Mouse (Mus musculus): ENCODE results near the gene Fut11. TPM values are rescaled to one million over a fixed set of nuclear protein-coding genes. Genes with fewer than 3 reads are reported as not detected.

Gene Fut11
- total RNA-seq, 1 experiment from 2014 or later, result 5.7 TPM

DNA sequence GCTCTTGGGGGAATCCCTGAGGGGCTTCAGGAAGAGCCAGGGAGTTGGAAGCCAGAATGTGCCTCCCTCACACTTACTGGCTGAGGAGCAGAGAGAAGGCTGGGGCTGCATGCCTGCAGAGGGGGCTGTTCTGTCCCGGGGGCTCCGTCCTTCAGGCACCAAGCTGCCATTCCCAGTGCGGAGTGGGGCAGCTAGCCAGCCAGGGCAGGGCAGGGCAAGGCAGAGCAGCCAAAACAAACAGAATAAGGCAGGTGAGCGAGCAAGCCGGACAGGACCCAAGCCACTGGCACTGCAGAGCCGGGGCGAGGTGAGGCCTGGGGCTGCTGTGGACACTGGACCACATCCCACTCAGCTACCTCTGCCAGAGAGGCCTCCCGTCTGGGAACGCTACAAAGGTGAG, 46.5 kb downstream of the Fut11 start:
- ATAC-seq (ENCODE audit: extremely low read depth, insufficient number of reproducible peaks, low FRiP score, poor library complexity, severe bottlenecking), result no peak

DNA sequence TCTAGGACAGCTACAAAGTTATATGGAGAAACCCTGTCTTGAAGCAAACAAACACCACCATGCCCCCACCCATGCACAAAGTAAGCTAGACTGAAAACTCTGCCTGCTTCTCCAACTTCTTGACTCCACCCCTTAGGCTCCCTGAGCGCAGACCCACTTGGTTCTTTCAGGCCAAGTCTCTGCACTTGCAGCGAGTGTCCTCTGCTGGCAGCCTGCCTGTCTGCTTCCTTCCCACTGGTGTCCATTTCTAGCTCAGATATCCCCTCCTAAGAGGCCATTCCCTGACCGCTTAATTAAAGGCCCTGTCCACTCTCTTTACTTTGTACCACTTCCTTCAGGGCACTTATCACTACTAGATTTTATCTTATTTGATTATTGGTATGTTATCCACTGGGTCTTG, 48.8 kb downstream of the Fut11 start:
- no peak for ATAC-seq (ENCODE audit: extremely low read depth, insufficient number of reproducible peaks, low FRiP score, poor library complexity, severe bottlenecking)

DNA sequence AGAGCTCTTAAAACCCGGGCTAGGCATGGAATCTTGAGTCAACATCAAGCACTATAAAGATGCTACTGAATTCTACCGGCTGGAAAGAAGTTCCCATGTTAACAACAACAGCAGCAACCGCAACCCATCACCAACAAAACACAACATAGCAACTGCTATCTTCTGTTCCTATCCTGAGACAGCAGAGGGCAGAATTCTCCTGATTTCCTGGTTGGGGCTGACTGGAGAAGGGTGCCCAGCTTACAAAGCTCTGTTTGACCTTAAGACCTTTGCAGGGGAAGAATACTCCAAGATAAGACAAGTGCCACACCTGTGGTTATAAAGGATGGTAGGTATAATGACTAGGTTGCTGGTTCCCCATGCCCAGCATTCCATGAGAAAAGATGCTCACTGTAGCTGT, 52.2 kb downstream of the Fut11 start:
- ATAC-seq (ENCODE audit: extremely low read depth, insufficient number of reproducible peaks, low FRiP score, poor library complexity, severe bottlenecking), result no peak

DNA sequence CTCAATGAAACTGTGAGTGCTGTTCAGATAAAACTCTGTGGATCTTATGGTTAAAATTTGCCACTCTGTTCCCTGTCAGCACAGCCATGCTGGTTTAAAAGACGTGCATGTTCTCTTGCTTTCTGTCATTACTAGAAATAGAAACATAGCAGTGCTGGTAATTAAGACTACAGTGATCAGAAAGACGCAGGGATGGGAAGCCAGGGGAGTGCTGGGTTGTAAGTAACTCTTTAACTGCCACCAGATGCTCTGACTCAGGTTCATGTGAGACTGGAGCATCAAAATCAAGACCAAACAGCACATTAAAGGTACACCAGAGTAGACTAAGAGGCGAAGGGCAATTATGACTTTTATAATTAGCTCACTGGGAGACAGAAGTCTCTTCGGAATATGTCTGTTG, 53.6 kb downstream of the Fut11 start:
- ATAC-seq (ENCODE audit: extremely low read depth, insufficient number of reproducible peaks, low FRiP score, poor library complexity, severe bottlenecking), result no peak

DNA sequence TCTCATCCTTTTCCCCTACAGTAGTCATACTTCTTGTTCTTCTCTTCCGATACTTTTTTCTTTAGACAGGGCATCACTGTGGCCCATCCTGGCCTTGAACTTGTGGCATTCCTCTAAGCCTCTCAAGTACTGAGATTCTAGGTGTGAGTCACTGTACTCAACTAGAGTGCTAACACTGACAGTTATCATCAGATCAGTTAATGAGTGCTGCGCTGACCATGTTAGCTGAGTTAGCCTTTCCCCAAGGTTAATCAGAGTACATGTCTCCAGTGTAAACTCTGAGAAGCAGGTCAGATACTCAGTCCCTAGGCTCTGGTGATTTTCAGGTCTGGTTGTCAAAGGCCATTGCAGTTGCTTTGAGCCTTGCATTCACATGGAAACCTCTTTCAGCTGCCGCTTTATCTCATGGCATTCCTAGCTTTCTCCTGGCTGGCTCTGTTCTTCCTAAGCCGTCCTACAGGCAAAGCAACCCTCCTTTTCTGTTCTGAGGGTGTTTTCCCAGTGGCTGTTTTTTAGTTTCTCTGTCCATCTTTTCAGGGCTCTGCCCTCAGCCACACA, 54.8 kb downstream of the Fut11 start:
- no peak for ATAC-seq (ENCODE audit: extremely low read depth, insufficient number of reproducible peaks, low FRiP score, poor library complexity, severe bottlenecking)

DNA sequence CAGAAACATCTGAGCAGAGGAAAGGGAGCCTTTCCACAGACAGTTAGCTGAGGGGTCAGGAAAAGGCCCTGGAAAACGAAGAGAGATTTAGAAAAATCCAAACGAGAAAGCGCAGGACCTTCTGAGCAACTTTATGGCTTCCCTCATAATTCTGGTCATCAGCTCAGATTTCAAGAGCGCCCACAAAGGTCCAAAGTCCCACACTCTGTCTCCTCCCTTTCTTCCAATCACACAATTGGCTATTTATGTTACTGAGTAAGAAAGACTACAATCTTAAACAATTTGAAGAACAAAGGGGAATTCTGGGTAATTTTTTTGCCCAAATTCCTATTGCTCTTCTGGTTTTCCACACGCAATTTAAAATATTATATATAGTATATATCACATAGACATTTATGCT, 55.7 kb downstream of the Fut11 start:
- ATAC-seq (ENCODE audit: extremely low read depth, insufficient number of reproducible peaks, low FRiP score, poor library complexity, severe bottlenecking), result no peak

Other genes starting within 250 kb of the Fut11 start
- not detected in 2 replicates for gene Cfap70, start 242.7 kb upstream of the Fut11 start, total RNA-seq (2017)
- 83.6 and 84.7 TPM in 2 replicates for gene Anxa7, start 214.8 kb upstream of the Fut11 start, total RNA-seq (2017)
- gene Mss51, start 198.1 kb upstream of the Fut11 start, total RNA-seq (2017), result 2.9 and 3.7 TPM in 2 replicates
- 88.2 and 88.3 TPM in 2 replicates for gene Ppp3cb, start 148.4 kb upstream of the Fut11 start, total RNA-seq (2017)
- 3.2 and 4.5 TPM in 2 replicates for gene Usp54, start 53.9 kb upstream of the Fut11 start, total RNA-seq (2017)
- gene Myoz1, start 38.4 kb upstream of the Fut11 start, total RNA-seq (2017), result not detected in 2 replicates
- 0.12 TPM in 1 of 2 replicates, not detected in the other for gene Synpo2l, start 26.6 kb upstream of the Fut11 start, total RNA-seq (2017)
- 188 and 209 TPM in 2 replicates for gene Sec24c, start 20.7 kb upstream of the Fut11 start, total RNA-seq (2017)
- gene Chchd1, start 8.0 kb downstream of the Fut11 start, total RNA-seq (2017), result 43.1 and 47.8 TPM in 2 replicates
- 97.9 and 103 TPM in 2 replicates for gene Zswim8, start 12.6 kb downstream of the Fut11 start, total RNA-seq (2017)
- 18.2 and 21.4 TPM in 2 replicates for gene Ndst2, start 39.6 kb downstream of the Fut11 start, total RNA-seq (2017)
- gene Camk2g, start 99.1 kb downstream of the Fut11 start, total RNA-seq (2017), result 53.7 and 64.2 TPM in 2 replicates
- gene Plau, start 141.7 kb downstream of the Fut11 start, total RNA-seq (2017), result 0.12 and 0.81 TPM in 2 replicates
- 30.0 and 39.3 TPM in 2 replicates for gene Vcl, start 234.4 kb downstream of the Fut11 start, total RNA-seq (2017)

Measured in neutrophil, adult 5-6 weeks (primary cell).